Mouse (Mus musculus) cerebellum, adult (tissue): Measurements from ENCODE around the gene Tmem130.
A peak's percentile ranks its signal among the peaks of the same experiment; 100 is the strongest.

Experiments
- ATAC-seq: cut with Nextera tagmentation; 2 replicates; pipeline ENCODE4 v1.9.2; 2017; ENCODE audit warnings: mild to moderate bottlenecking, moderate library complexity, mixed read lengths; ENCODE audit not compliant: insufficient number of reproducible peaks, low FRiP score, low TSS enrichment

Gene Tmem130

DNA sequence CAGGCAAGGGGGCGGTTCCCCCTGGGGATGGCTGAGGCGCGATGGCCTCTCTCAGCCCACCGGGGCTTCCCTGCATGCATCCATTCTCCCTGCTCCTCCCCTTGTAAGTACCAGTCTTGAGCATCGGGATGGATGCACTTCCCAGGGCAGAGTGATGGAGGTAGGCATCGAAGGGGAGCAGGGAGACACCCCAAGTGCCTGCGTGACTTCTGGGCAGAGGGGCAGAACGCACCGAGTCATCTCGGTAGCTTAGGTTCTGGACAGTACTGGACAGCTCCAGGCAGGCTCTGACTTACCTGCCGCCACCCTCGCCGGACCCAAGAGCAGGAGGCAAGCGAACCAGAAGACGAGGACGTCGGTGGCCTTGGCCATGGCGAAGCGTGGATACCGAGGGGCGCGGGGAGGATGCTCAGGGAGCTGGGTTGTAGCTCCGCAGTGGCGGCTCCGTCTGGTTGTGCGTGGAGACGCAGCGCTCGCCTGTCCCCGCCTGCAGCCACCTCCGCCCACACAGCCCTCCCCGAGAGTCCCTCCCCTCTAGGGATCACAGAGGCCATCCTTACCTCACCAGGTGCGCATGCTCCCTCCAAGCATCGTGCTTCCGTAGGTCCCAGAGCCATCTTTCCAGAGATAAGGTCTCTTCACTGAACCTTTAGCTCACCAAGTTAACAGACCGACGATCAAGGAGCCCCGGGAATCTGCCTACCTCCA is at the start of gene Tmem130:
Gene Tmem130, minus strand, starts transcription at position 658 of the 708 bp plus-strand sequence.
- ATAC-seq: peak; percentile 93

DNA sequence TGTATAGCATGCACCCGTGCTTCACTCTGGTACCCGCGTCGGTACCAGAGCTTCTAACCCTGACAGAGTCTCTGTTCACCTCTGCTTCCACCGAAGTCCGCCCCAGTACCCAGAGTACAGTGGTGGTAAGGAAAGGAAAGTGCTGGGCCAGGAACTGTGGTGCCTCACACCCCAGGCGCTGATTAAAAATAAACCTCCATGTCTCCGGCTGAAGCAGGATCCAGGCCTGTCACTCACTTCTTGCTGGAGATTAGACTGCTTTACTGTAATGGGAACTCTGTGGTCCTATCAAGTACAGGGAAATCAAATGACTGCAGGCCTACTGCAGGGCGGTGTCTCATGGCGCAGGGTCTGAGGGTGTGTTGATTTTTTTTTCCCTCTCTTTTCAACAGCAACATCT is 45.3 kb upstream of the Tmem130 start:
- no peak for ATAC-seq

DNA sequence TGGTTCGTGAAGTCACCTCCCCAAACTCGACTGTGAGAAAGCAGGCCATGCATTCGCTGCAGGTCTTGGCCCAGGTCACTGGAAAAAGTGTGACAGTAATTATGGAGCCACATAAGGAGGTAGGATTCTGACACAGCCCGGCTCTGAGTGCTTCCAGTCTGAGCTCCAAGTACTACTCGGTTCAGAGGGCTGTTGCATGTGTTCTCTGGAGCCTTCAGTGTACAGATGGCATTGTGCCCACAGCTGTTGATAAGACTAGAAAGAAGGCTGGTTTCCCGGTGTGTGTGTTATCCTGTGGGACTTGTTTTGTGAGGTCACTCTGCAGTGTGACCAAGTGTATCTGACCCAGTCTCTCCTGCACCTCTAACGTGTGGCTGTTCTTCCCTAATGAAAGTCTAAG is 42.6 kb upstream of the Tmem130 start:
- no peak for ATAC-seq

DNA sequence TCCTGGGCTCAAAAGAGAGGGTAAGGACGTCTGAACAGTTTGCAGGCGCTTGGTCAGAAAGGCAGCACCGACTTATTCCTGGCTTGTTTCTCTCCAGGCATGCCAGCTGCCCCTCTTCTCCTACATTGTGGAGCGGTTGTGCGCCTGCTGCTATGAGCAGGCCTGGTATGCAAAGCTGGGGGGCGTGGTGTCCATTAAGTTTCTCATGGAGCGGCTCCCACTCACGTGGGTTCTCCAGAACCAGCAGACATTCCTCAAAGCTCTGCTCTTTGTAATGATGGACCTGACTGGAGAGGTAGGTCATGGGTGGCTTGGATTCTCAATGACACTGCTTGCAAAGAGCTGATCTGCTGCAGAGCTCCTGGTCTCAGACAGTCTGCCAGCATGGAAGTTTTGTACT is 41.4 kb upstream of the Tmem130 start:
- ATAC-seq: no peak

DNA sequence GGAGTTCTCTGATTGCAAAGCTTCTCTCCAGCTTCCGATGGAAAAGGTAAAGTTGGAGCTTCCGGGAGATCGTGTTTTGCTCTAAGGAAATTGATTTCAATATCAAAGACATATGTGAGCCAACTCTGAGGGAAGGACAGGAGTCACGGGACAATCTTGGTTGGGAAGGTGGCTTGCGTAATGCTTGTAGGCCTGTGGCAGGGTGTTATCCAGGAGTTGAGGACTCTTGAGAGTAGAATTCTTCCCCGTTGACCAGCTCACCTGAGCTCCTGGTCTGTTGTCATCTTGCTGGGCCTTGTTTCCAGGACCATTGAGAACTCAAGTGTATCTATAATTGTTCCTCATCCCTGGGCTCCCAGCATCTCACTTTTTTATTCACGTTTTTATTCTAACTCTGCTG is 35.5 kb upstream of the Tmem130 start:
- ATAC-seq: no peak

DNA sequence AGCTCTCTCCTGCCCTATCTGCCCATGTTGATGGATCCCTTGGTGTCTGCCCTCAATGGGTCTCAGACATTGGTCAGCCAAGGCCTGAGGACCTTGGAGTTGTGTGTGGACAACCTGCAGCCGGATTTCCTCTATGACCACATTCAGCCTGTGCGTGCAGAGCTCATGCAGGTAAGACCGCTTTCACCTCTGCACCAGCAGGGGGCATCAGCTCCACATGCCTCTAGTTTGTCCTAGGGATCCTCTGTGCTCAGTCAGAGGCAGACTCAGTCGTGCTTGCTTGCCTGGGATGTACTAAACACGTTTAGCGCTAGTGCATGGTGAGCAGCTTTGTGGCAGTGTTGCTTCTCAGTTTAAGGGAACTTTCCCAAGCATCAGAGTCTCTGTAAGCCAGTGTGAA is 33.1 kb upstream of the Tmem130 start:
- no peak for ATAC-seq

DNA sequence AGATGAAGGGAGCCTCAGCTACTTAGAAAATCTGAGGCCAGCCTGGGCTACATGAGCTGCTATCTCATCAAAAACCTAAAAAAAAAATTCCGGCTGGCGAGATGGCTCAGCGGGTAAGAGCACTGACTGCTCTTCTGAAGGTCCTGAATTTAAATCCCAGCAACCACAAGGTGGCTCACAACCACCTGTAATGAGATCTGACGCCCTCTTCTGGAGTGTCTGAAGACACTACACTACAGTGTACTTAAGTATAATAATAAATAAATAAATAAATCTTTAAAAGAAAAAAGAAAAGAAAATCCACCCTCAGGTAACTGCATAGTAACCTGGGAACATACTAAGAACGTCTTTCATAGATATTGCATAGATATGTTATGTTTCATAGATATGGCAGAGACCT is 31.8 kb upstream of the Tmem130 start:
- ATAC-seq: no peak

DNA sequence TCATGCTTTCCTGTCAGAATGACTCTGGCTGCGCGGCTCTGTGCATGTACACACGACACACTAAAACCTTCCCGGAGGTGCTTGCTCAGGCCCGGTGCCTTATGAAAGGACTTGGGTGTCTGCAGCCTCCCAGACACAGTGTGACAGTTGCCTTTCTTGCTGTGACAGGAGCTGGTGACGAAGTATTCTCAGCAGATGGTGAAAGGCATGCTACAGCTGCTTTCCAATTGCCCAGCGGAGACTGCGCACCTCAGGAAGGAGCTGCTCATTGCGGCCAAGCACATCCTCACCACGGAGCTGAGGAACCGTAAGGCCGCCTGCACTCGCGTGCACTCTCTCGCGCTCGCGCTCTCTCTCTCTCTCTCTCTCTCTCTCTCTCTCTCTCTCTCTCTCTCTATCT is 24.8 kb upstream of the Tmem130 start:
- ATAC-seq: no peak

DNA sequence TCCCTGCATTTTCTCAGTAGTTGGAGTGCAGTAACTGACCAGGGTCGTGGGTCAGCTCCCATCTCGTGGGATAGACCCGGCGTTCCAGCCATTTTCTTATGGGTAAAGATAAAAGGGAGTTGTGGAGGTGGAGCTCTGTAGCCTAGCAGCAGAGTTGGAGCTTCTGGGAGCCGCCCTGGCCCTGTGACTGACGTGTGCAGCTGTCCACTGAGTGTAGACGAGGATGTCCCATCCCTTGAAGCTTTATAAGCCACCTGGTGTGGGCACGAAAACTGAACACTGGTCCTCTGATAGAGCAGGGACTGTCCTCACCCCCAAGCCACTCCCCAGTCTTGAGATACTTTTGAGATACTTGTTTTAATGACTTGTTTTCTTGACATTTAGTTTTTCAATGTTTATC is 19.0 kb upstream of the Tmem130 start:
- no peak for ATAC-seq

DNA sequence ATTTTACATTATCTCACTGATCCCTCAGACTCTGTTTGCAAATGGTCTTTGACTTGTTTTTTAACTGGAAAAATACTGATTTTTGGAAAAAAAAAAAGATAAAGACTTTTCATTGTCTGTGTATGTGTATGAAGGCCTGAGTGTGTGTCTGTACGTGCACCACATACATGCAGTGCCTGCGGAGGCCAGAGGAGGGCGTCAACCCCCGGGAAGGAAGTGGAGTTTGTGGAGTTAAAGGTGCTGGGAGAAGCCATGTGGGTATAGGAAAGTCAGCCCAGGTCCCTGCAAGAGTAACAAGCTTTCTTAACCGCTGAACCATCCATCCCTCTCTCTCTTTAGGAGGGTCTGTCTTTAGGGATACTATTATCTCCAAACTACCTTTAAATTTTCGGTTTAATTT is 11.6 kb upstream of the Tmem130 start:
- no peak for ATAC-seq

DNA sequence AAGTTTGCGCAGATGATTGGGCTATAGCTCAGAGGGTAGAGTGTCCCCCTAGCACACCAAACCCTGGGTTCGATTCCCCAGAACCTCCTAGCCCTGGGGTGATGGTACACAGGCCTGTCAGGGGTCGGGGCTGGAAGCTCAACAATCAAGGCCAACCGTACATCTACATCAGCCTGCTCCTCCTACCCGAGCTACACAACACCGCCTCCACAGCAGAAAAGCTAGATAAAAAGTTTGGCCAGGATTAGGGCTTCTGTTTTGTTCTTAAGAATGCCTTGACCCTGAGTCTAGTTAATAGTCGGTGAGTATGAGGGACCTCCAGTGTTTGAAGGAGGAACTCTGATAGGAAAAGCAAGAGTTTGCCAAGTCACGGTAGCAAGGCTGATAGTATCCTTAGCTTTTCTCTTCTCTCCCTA is 7.5 kb upstream of the Tmem130 start:
- ATAC-seq: 0 out of 2 replicates have a peak, but pooled peaks have one; percentile 1

DNA sequence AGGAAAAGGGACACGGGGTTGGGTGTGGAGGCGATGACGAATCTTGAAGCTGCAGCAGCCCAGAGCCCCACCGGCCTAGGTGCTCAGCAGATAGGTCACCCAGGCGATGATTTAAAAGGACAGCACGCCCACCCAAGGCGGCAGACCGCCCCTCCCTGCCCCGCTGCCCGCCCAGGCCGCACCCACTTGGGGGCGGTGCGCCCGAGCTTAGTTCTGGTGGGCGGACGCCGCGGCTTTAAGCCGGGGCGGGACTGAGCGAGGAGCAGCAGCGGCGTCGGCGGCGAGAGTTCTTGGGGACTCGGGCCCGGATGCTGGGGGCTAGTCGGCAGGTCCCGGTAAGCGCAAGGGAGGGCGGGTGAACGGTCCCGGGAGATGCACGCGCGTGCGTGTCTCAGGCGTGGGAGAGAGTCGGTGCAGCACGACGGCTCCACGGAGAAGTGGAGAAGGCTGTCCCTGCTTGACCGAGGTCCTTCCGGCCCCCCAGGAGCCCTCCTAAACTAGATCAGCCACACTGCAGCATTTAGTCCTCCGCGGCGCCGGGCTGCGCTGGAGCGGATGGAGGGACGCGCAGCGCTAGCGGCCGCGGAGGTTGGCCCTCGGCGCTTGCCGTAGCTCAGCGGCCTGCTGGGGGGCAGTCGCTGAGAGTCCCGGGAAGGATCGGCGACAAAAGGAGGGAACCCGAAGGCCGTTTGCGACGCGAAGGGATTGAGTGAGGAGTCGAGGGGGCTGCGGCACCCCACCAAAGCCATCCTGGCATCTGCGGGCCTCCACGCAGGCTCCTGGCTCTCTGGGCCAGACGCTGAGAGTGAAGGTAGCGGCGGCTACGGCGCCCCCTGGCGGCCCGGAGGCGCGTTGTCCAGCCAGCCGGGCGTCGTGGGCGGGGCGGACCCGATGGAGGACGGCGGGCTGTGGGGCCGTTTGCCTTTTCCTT is 6.6 kb upstream of the Tmem130 start:
- peak; percentile 83 for ATAC-seq

DNA sequence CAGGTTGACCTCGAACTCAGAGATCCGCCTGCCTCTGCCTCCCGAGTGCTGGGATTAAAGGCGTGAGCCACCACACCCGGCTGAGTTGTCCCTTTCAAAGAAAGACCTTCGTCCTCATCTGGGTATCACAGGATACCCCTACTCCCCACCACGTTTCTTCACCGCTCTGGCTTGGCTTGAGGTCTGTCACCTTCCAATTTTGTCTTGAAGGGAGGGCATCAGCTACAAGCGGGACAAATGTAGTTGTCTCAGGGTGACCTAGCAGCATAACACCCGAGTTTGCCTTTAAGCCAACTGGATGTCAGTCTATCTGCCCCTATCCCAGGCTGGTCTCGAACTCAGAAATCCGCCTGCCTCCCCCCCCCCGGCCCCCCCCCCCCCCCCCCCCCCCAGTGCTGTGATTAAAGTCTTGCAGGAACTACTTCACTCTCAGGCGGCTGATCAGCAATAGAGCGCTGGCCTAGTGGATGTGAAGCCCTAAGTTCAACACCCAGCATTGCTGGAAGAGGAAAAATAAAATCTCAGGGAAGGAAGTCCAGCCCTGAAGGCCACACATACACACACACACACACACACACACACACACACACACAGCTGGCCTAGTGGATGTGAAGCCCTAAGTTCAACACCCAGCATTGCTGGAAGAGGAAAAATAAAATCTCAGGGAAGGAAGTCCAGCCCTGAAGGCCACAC is 5.6 kb upstream of the Tmem130 start, which contains the start of gene Trrap:
Gene Trrap, plus strand, starts transcription at position 627 of the 693 bp plus-strand sequence.
- ATAC-seq: 0 out of 2 replicates have a peak, but pooled peaks have one; percentile 2

DNA sequence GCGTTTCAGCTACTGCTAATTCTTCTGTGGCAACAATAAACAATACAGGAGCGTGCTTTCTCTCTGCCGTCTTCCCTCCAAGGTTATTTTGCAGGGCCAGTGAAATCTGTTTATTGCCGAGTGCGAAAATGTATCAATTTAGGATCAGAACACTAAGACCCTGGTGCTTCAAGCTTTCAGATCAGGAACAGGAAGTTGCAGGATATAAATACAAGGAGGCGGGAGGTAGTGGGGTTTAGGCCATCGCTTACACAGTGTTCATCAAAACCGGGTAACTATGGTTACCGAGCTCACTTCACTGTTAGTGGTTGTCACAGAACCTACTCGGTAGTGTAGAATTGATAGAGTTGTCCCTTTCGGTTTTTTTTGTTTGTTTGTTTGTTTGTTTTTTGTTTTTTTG is 5.0 kb upstream of the Tmem130 start:
- ATAC-seq: no peak

DNA sequence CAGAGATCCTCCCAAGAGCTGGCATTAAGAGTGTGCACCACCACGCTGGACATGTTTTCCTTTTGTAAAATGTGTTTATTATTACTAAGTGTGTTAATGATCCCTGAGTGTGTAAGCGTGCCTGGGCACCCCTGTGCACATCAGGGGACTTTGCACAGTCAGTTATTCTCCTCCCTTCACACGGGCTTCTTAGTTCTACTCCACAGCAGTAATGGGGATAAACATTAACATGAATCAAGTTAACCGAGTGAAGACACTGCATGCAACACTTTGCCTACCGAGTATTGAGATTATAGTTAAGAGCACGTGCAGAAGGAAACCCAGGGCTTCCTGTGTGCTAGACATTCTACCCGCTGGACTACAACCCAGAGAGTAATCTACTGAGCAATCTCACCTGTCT is 4.4 kb upstream of the Tmem130 start:
- no peak for ATAC-seq

DNA sequence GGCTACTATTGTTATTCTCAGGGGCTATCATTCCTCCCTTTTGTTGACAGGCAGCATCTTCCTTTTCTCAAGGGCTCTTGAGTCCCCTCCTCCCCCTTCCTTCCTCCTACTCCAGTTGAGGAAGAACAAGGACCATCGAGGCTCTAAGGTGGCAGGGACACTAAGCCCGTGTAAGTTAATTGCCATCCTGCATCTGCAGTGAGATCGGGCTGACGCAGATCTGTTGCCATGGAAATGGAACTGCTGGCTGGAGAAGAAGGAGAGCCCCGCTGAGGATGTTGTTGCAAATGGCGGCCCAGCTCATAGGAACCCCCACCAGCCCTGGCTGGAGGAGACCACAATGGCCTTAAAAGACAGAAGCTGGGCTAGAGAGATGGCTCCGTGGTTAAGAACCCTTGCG is 3.2 kb downstream of the Tmem130 start:
- ATAC-seq: no peak

DNA sequence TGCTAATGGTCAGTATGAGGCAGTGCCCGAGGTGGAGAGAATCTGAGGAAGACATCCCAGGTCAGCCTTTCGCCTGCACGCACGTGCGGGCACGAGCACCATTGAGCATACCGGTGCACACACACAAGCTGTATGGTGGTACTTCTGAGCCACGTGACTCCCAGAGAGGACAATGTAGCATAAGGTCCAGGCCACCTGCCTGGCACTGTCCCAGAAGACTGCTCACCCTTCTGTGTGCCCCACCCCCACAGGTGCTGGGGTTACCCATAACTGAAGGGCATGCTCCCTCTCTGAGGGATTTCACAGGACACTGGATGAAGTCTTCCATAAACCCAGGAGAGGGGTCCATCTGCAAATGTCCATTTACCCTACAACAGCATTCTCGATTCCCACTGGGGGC is 4.2 kb downstream of the Tmem130 start:
- no peak; the same call in 1 of the 2 replicates for ATAC-seq

DNA sequence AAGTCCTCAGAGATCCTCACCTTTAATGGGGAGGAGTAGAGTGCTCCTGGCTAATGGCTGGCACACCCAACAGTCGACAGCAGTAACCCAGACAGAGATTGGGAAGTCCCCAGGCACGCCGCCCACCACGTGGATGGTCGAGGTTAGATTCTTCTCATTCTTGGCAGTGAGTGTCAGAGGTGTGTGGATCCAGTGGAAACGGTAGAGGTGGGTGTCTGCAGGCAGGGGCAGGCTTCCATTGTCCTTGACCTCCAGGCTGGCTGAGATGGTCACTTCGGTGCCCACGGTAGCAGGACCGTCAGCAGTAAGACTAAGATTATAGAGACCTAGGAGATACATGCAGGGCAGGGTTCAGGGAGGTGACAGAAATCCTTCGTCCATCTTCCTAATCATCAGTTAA is 6.4 kb downstream of the Tmem130 start:
- no peak for ATAC-seq

DNA sequence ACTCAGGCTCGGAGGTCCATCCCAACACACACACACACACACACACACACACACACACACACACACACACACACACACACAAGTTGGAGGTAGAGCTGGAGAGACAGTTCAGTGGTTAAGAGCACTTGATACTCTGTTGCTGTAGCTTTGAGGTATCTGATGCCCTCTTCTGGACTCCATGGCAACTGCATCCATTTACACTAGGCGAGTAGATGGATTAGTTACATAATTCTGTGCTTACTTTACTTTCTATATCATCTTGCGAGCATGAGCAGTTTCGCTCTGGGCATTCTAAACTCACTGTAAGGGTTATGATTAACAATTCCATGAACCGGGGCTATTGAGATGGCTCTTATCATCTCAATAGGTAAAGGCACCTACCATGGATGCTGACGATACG is 8.6 kb downstream of the Tmem130 start:
- ATAC-seq: no peak; the same call in 1 of the 2 replicates

DNA sequence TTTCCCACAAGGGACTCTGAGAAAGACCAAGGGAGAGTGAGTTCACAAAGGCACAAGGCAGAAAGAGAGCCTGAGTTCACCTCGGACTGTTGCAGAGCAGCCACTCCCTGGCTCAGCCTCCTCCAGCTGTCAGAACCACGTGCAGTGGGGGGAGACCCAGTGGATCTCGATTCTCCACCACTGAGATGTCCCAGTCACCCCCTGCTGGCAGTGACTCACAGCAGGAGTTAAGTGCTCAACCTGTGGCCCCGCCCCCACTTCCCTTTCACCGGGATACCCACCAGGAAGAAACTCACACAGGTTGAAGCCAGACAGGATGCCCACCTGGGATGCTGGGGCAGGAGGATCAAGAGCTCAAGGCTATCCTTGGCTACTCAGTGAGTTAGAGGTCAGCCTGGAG is 9.2 kb downstream of the Tmem130 start:
- ATAC-seq: no peak

DNA sequence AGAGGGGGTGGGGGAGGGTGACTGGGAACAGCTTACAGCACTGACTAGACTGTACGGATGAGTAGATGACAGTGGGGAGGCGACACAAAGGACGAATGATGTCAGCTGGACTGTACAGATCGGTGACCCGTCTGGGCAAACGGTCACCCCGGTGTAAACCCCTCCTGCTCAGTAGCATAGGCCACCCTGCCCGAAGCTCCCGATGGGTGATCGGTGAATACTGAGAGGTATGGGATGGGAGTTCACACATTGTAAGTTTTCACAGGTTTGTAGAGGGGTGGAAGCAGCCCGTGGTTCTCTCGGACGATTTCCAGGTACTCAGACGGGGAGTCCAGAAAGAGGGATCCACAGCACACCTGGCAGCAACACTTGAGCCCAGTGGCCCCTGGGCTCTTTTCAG is 24.5 kb downstream of the Tmem130 start:
- ATAC-seq: no peak
